Mouse (Mus musculus) myocyte (in vitro differentiated cells): ENCODE results near the gene Ccin. TPM values are rescaled to one million over a fixed set of nuclear protein-coding genes. Genes with fewer than 3 reads are reported as not detected.
A peak's percentile ranks its signal among the peaks of the same experiment; 100 is the strongest.

Experiments
- H3K27me3 ChIP-seq: one replicate; pipeline ENCODE4 v1.6.1; 2011; ENCODE audit not compliant: control insufficient read depth, insufficient read depth, insufficient read length
- H3K36me3 ChIP-seq: one replicate; pipeline ENCODE4 v1.6.1; 2011; ENCODE audit not compliant: control insufficient read depth, insufficient read depth
- H3K4me2 ChIP-seq: one replicate; pipeline ENCODE4 v1.6.1; 2011; ENCODE audit warnings: low read depth, control low read depth
- H3K4me3 ChIP-seq: one replicate; pipeline ENCODE4 v1.5.1; 2011; ENCODE audit warnings: mild to moderate bottlenecking, control low read depth, moderate library complexity
- H3K79me2 ChIP-seq: one replicate; pipeline ENCODE4 v1.6.1; 2011; ENCODE audit not compliant: control insufficient read depth, insufficient read depth
- H3ac ChIP-seq: one replicate; pipeline ENCODE4 v1.6.1; 2011; ENCODE audit not compliant: control insufficient read depth, insufficient read length
- CEBPB ChIP-seq: IDR thresholded peaks from 2 replicates; pipeline ENCODE4 v1.6.1; 2011; ENCODE audit warnings: mild to moderate bottlenecking, moderate library complexity; ENCODE audit not compliant: poor library complexity, insufficient read depth, severe bottlenecking
- E2F4 ChIP-seq: IDR thresholded peaks from one replicate; pipeline ENCODE4 v1.6.1; 2011; ENCODE audit warnings: mild to moderate bottlenecking, control low read depth, moderate library complexity; ENCODE audit not compliant: insufficient read depth
- MAX ChIP-seq: IDR thresholded peaks from one replicate; pipeline ENCODE4 v1.6.1; 2011; ENCODE audit warnings: low read depth, mild to moderate bottlenecking, control low read depth
- MYOD1 ChIP-seq, 3 experiments: IDR thresholded peaks; one replicate each; pipeline ENCODE4 v1.6.1; 2011; ENCODE audit warnings: control low read depth in 2 of 3, low read depth in 2 of 3, mild to moderate bottlenecking in 2 of 3, moderate library complexity in 1 of 3; ENCODE audit not compliant: insufficient read length in 2 of 3, control insufficient read depth in 1 of 3
- MYOG ChIP-seq, 3 experiments: IDR thresholded peaks; one replicate each; pipeline ENCODE4 v1.6.1; 2011; ENCODE audit warnings: control low read depth in 2 of 3, low read depth in 2 of 3, mild to moderate bottlenecking in 2 of 3; ENCODE audit not compliant: insufficient read length in 2 of 3, control insufficient read depth in 1 of 3, insufficient read depth in 1 of 3
- POLR2A ChIP-seq: IDR thresholded peaks from one replicate; pipeline ENCODE4 v1.6.1; 2011; ENCODE audit warnings: low read depth, mild to moderate bottlenecking, control low read depth, moderate library complexity; ENCODE audit not compliant: insufficient read length
- POLR2AphosphoS2 ChIP-seq: IDR thresholded peaks from one replicate; pipeline ENCODE4 v1.6.1; 2011; ENCODE audit warnings: low read depth, control low read depth; ENCODE audit not compliant: insufficient read length
- REST ChIP-seq: IDR thresholded peaks from one replicate; pipeline ENCODE4 v1.6.1; 2011; ENCODE audit warnings: mild to moderate bottlenecking, control low read depth, moderate library complexity; ENCODE audit not compliant: insufficient read depth, insufficient read length
- SRF ChIP-seq: IDR thresholded peaks from one replicate; pipeline ENCODE4 v1.6.1; 2011; ENCODE audit warnings: low read depth; ENCODE audit not compliant: control insufficient read depth, insufficient read length
- TCF12 ChIP-seq: IDR thresholded peaks from one replicate; pipeline ENCODE4 v1.6.1; 2011; ENCODE audit warnings: mild to moderate bottlenecking, control low read depth; ENCODE audit not compliant: poor library complexity, insufficient read depth, severe bottlenecking
- TCF3 ChIP-seq: IDR thresholded peaks from one replicate; pipeline ENCODE4 v1.6.1; 2011; ENCODE audit warnings: low read depth, control low read depth; ENCODE audit not compliant: insufficient read length
- USF1 ChIP-seq: IDR thresholded peaks from one replicate; pipeline ENCODE4 v1.6.1; 2011; ENCODE audit warnings: low read depth, mild to moderate bottlenecking, control low read depth, moderate library complexity
- polyA plus RNA-seq: library from polyadenylated mRNA; unstranded; fragments of >200 nt; fragmentation: generic; extraction: Trizol; gene quantifications from one replicate; pipeline ENCODE4 v1.2.1, GENCODE M21; 2012; ENCODE audit warnings: missing spikeins

Ccin gene
- polyA plus RNA-seq, 1 experiment: 0.22 TPM

GRCm38 (mm10) chr4:43980236-43980635 lies 3.0 kb upstream of the Ccin start:
- Histone ChIP-seq H3ac (no peak overlapping the region), H3K79me2 (no peaks in the 10 kb centered on the region)

GRCm38 (mm10) chr4:43980846-43981245 lies 2.4 kb upstream of the Ccin start:
- no peak overlapping the region for H3ac ChIP-seq
- H3K36me3 ChIP-seq: peaks cover 19% of the 10 kb centered on the region
- TF ChIP-seq CEBPB: no peak
- TF ChIP-seq POLR2AphosphoS2: peak; percentile 61
- TF ChIP-seq TCF3: no peak
- H3K27me3 ChIP-seq: no peaks in the 10 kb centered on the region
- no peaks in the 10 kb centered on the region for H3K79me2 ChIP-seq
- H3K4me2 ChIP-seq: no peak overlapping the region
- no peak overlapping the region for H3K4me3 ChIP-seq

More at GRCm38 (mm10) chr4:43980236-43980635, 3.0 kb upstream of the Ccin start:
- Histone ChIP-seq H3K4me3 (no peak overlapping the region), H3K4me2 (no peak overlapping the region), H3K36me3 (peaks cover 20% of the 10 kb centered on the region), H3K27me3 (no peaks in the 10 kb centered on the region)
- TF ChIP-seq MYOG (IDR thresholded peaks at IDR 0.05; ENCODE audit: control insufficient read depth in 1 of 3, insufficient read depth in 1 of 3, insufficient read length in 2 of 3, low read depth in 2 of 3) (no peak), POLR2AphosphoS2 (peak; percentile 64), CEBPB (no peak), MAX (no peak), TCF12 (no peak)

DNA sequence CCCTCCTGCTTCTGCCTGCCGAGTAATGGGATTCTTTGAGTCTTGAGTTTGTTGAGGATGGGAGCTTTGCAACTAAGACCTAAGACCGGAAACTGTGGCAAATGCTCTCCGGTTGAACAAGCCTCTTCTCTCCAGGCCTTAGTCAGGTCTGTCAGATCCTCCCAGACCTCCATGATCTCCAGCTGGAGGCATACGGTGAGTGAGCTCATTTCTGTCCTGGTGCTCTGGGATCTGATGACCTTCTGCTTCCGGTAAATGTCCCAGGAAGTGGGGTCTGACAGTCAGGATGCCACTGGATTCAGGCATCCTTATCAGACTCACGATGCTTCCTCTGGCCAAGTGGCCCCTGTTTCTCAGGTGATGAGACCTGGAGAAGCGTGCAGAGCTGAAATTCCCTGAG lies 2.0 kb upstream of the Ccin start:
- Histone ChIP-seq H3K27me3 (no peaks in the 10 kb centered on the region), H3K36me3 (peaks cover 19% of the 10 kb centered on the region), H3K79me2 (no peaks in the 10 kb centered on the region), H3K4me2 (no peak overlapping the region), H3K4me3 (no peak overlapping the region), H3ac (no peak overlapping the region)
- TF ChIP-seq POLR2AphosphoS2: no peak
- no peak for TF ChIP-seq MYOG (IDR thresholded peaks at IDR 0.05; ENCODE audit: control insufficient read depth in 1 of 3, insufficient read depth in 1 of 3, insufficient read length in 2 of 3, low read depth in 2 of 3)
- no peak for TF ChIP-seq TCF12
- no peak for TF ChIP-seq E2F4
- no peak for TF ChIP-seq MYOD1 (IDR thresholded peaks at IDR 0.05; ENCODE audit: control insufficient read depth in 1 of 3, insufficient read length in 2 of 3, low read depth in 2 of 3)
- no peak for TF ChIP-seq MAX
- TF ChIP-seq REST: no peak
- no peak for TF ChIP-seq SRF
- TF ChIP-seq TCF3: no peak
- TF ChIP-seq USF1: no peak
- TF ChIP-seq CEBPB: no peak
- no peak for TF ChIP-seq POLR2A

GRCm38 (mm10) chr4:43982053-43982732 lies 1.1 kb upstream of the Ccin start:
- Histone ChIP-seq H3K4me2 (peak overlapping the region; percentile 91), H3K4me3 (no peak overlapping the region), H3K36me3 (peaks cover 18% of the 10 kb centered on the region), H3ac (no peak overlapping the region), H3K27me3 (no peaks in the 10 kb centered on the region), H3K79me2 (no peaks in the 10 kb centered on the region)
- no peak for TF ChIP-seq TCF3
- TF ChIP-seq POLR2AphosphoS2: peak; percentile 73
- TF ChIP-seq SRF: no peak
- TF ChIP-seq MYOG (IDR thresholded peaks at IDR 0.05; ENCODE audit: control insufficient read depth in 1 of 3, insufficient read depth in 1 of 3, insufficient read length in 2 of 3, low read depth in 2 of 3): peak in 1 of 3 experiments; percentile 36
- TF ChIP-seq CEBPB: no peak
- no peak for TF ChIP-seq E2F4
- TF ChIP-seq MYOD1 (IDR thresholded peaks at IDR 0.05; ENCODE audit: control insufficient read depth in 1 of 3, insufficient read length in 2 of 3, low read depth in 2 of 3): peak in 1 of 3 experiments; percentile 18
- no peak for TF ChIP-seq REST
- no peak for TF ChIP-seq MAX
- no peak for TF ChIP-seq TCF12
- peak; percentile 24 for TF ChIP-seq POLR2A
- no peak for TF ChIP-seq USF1

DNA sequence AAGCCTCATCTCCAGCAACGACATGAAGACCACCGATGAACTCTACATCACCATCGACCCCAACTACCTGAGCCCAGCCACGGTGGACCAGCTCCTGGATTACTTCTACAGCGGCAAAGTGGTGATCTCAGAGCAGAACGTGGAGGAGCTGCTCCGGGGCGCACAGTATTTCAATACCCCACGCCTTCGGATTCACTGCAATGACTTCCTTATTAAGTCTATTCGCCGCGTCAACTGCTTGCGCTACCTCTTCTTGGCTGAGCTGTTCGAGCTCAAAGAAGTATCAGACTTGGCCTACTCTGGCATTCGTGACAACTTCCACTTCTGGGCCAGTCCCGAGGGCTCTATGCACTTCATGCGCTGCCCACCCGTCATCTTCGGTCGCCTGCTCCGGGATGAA lies 473 bp downstream of the Ccin start:
- H3K27me3 ChIP-seq: no peaks in the 10 kb centered on the region
- H3K36me3 ChIP-seq: peaks cover 13% of the 10 kb centered on the region
- TF ChIP-seq REST: no peak
- TF ChIP-seq MYOG (IDR thresholded peaks at IDR 0.05; ENCODE audit: control insufficient read depth in 1 of 3, insufficient read depth in 1 of 3, insufficient read length in 2 of 3, low read depth in 2 of 3): no peak
- TF ChIP-seq SRF: no peak
- no peak for TF ChIP-seq POLR2AphosphoS2
- TF ChIP-seq TCF12: no peak
- TF ChIP-seq TCF3: no peak
- no peak for TF ChIP-seq POLR2A
- no peak for TF ChIP-seq CEBPB
- TF ChIP-seq USF1: no peak
- no peak for TF ChIP-seq E2F4
- no peak overlapping the region for H3ac ChIP-seq
- H3K4me3 ChIP-seq: no peak overlapping the region
- H3K79me2 ChIP-seq: no peaks in the 10 kb centered on the region
- H3K4me2 ChIP-seq: no peak overlapping the region
